Mouse (Mus musculus) embryonic facial prominence, embryonic 15.5 days (tissue): ENCODE measurements around the gene Prima1. TPM values are rescaled to one million over a fixed set of nuclear protein-coding genes. Genes with fewer than 3 reads are reported as not detected.

ENCODE experiments used
- ATAC-seq: fragments of 200-750 bp; cut with Nextera tagmentation; 2 replicates; pipeline ENCODE4 v1.8.0; 2017; ENCODE audit warnings: low read depth, moderate TSS enrichment; ENCODE audit not compliant: insufficient number of reproducible peaks, low FRiP score, low TSS enrichment
- H3K27ac ChIP-seq: fragments of 300-500 bp; sonication (generic); replicated peaks from 2 replicates; pipeline ENCODE4 v1.5.1; 2015; ENCODE audit warnings: mild to moderate bottlenecking, inconsistent platforms
- H3K27me3 ChIP-seq: fragments of 300-500 bp; sonication (generic); 2 replicates; pipeline ENCODE4 v1.6.1; 2015; ENCODE audit warnings: inconsistent platforms
- H3K36me3 ChIP-seq: fragments of 300-500 bp; sonication (generic); 2 replicates; pipeline ENCODE4 v1.6.1; 2015; ENCODE audit warnings: mild to moderate bottlenecking, inconsistent platforms
- H3K4me1 ChIP-seq: fragments of 300-500 bp; sonication (generic); 2 replicates; pipeline ENCODE4 v1.6.1; 2015; ENCODE audit warnings: inconsistent platforms
- H3K4me2 ChIP-seq: fragments of 300-500 bp; sonication (generic); replicated peaks from 2 replicates; pipeline ENCODE4 v1.6.1; 2015; ENCODE audit warnings: mild to moderate bottlenecking, inconsistent platforms
- H3K4me3 ChIP-seq: fragments of 300-500 bp; sonication (generic); replicated peaks from 2 replicates; pipeline ENCODE4 v1.5.1; 2015; ENCODE audit warnings: mild to moderate bottlenecking, inconsistent platforms
- H3K9ac ChIP-seq: fragments of 300-500 bp; sonication (generic); 2 replicates; pipeline ENCODE4 v1.6.1; 2015; ENCODE audit warnings: inconsistent platforms
- H3K9me3 ChIP-seq: fragments of 300-500 bp; sonication (generic); replicated peaks from 2 replicates; pipeline ENCODE4 v1.6.1; 2016; ENCODE audit warnings: inconsistent platforms
- WGBS: fragments of 180-500 bp; shearing (Covaris S2); methylation state at CpG from one replicate; pipeline ENCODE4 v1.1.7; 2015; 5-methylcytosine and 5-hydroxymethylcytosine counted together
- polyA plus RNA-seq: library from polyadenylated mRNA; unstranded; fragments of >200 nt; fragmentation: Nextera tagmentation; extraction: Ambion mirVana; gene quantifications from 2 replicates; pipeline ENCODE4 v1.2.1, GENCODE M21; 2015

Gene Prima1
- polyA plus RNA-seq, 1 experiment from 2014 or later: 0.43 TPM

DNA sequence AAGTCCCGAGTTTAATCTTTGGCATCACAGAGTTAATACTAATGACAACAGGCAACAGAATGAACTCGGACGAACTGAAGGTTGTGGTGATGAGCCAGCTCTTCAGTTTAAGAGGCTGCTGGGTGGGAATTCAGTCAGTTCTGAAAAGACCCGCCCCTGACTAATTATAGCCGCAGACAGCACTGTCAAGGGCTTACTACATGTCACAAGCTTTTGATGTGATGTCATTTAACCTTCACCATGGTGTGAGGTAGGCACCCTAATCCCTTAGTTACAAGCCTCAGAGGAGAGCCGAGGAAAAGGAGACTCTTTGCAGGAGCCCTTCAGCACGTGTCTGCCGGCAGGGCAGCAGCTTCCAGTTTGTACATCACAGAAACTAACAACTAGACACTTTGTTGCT is 53.7 kb downstream of the Prima1 start:
- H3K4me2 ChIP-seq: no peak overlapping the region
- no peaks in the 10 kb centered on the region for H3K9me3 ChIP-seq
- H3K36me3 ChIP-seq: no peaks in the 10 kb centered on the region
- no peaks in the 10 kb centered on the region for H3K27me3 ChIP-seq
- no peak overlapping the region for H3K9ac ChIP-seq
- no peak overlapping the region for H3K4me3 ChIP-seq
- 47% methylated on average over 8 of the region's 8 CpGs for WGBS
- H3K27ac ChIP-seq: no peak overlapping the region
- no peaks in the 10 kb centered on the region for H3K4me1 ChIP-seq
- ATAC-seq: no peak

DNA sequence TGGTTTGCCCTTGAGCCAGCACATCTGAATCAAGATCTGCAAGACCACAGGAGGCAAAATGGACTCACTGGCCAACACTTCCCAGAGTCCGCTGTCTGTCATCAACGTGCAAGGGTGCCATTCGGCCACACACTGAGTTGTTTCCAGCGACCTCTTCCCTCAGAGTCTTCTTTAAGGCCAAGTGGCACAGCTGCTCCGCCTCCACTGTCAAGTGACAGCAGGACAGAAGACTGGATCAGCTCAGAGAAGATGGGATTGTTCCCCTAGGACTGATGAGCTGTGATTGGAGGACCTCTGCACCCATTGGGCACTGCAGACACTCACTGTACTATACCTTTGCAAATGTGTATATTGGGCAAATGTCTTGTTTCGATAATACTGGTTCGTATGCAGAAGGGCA is 54.9 kb downstream of the Prima1 start:
- no peaks in the 10 kb centered on the region for H3K4me1 ChIP-seq
- H3K27ac ChIP-seq: no peak overlapping the region
- H3K4me3 ChIP-seq: no peak overlapping the region
- H3K4me2 ChIP-seq: no peak overlapping the region
- no peaks in the 10 kb centered on the region for H3K27me3 ChIP-seq
- no peaks in the 10 kb centered on the region for H3K36me3 ChIP-seq
- no peaks in the 10 kb centered on the region for H3K9me3 ChIP-seq
- WGBS: 90% methylated on average over 7 of the region's 7 CpGs
- H3K9ac ChIP-seq: no peak overlapping the region
- ATAC-seq: no peak

DNA sequence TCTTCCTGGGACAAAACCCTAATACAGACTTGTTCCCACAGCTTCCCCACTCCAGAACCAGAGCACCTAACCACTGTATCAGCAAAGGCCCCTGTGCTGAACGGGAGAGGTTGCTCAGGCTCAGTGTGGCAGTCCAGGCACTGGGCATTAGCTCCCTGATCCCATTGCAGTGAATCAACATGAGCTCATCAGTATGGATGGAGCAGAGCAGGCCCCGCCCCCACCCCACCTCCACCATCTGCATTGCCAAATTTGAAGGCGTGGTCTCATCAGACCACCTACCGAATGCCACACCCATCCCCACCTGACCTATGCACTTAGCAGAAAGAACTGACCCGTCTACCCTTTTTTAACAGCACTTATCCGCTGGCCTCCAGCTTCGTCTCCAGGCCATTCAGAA is 58.9 kb downstream of the Prima1 start:
- Histone ChIP-seq H3K9me3 (no peaks in the 10 kb centered on the region), H3K4me2 (no peak overlapping the region), H3K4me3 (no peak overlapping the region), H3K27me3 (no peaks in the 10 kb centered on the region), H3K9ac (no peak overlapping the region), H3K27ac (no peak overlapping the region), H3K36me3 (no peaks in the 10 kb centered on the region), H3K4me1 (no peaks in the 10 kb centered on the region)
- no peak for ATAC-seq
- WGBS: 24% methylated on average over 7 of the region's 7 CpGs

DNA sequence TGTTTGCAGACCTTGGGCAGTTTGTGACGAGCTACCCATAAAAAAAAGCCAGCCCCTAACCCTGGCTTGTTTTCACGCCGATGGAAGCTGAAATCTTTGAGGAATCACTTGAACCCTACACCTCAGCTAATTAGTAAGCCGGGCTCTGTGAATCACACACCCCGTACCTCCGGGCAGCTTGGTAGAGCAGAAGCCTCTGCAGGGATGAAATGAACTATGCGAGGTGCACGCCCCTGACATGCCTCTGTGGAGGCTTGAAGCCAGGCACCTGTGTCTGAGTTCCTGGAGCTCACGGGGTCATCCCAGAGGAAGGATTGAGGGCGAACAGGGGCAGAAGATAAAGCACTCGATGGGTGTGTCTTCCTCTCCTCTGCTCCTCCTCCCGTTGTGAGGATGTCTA is 73.1 kb downstream of the Prima1 start:
- Histone ChIP-seq H3K4me2 (no peak overlapping the region), H3K9me3 (no peaks in the 10 kb centered on the region), H3K9ac (no peak overlapping the region), H3K27me3 (no peaks in the 10 kb centered on the region), H3K36me3 (no peaks in the 10 kb centered on the region), H3K4me1 (no peaks in the 10 kb centered on the region), H3K4me3 (no peak overlapping the region), H3K27ac (no peak overlapping the region)
- no peak for ATAC-seq
- 70% methylated on average over 12 of the region's 12 CpGs for WGBS

DNA sequence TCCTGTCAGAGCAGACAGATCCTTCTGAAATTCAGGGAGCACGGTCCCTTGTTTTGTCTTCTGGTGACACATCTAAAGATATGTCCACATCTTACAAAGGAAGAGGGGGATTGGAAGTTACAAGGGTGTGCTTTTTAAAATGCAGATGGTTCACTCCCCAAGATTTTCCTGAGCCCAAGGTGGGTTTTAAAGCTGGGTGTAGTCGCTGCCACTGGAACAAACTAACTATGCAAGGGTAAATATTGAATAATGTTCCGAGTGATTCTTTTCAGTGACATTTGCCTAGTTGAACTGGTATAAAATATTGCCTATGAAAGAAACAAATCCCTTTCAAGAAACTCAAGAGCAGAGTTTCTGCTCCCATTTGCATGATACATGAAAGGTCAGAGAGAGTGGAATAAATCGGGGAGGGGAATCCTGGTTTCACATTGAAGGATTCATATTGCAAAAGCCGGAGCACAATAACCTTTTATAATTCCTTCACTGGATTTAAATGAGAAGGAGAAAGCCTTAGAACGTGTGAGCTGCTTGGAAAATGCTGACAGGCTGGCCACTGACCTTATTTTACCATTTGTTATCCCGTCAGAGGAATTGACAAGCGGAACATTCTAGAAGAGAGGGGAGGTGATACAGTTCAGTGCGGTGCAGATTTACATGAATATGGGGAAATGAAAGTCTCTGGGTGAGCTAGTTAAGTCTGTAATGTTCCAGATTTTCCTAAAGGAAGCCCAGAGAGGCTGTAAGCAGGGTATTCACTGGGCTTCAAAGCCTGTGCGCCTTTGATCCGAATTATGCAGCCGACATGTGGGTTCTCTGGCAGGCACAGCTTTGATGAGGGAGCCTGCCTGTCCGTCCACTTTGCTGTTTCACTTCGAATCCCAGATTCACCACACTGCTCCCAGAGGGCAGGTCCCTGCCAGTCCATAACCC is 77.6 kb downstream of the Prima1 start:
- Histone ChIP-seq H3K9me3 (no peaks in the 10 kb centered on the region), H3K27me3 (no peaks in the 10 kb centered on the region), H3K4me2 (no peak overlapping the region), H3K4me1 (no peaks in the 10 kb centered on the region), H3K36me3 (no peaks in the 10 kb centered on the region), H3K27ac (no peak overlapping the region), H3K4me3 (no peak overlapping the region), H3K9ac (no peak overlapping the region)
- 35% methylated on average over 14 of the region's 14 CpGs for WGBS
- no peak for ATAC-seq

DNA sequence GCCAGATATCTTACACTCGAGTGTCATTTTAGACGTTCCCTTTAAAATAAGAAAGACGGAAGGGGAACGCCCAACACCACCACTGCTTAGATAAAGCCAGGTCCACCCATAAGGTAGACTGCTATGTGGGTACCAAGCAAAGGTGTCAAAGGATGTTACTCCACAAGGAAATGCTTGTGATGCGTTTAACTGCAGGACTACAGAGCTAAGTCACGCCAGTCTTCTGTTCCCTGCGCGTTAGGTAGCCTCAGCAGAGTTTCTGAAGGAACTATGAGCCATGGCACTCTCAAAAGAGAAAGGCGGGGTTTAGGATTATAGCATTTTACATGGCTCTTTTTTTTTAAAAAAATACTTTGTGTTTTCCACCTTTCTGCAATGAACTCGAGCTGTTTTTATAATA is 78.4 kb downstream of the Prima1 start:
- no peak overlapping the region for H3K4me3 ChIP-seq
- no peak for ATAC-seq
- no peaks in the 10 kb centered on the region for H3K9me3 ChIP-seq
- H3K36me3 ChIP-seq: no peaks in the 10 kb centered on the region
- H3K27ac ChIP-seq: no peak overlapping the region
- no peak overlapping the region for H3K9ac ChIP-seq
- H3K4me2 ChIP-seq: no peak overlapping the region
- H3K27me3 ChIP-seq: no peaks in the 10 kb centered on the region
- WGBS: 81% methylated on average over 10 of the region's 10 CpGs
- H3K4me1 ChIP-seq: no peaks in the 10 kb centered on the region

DNA sequence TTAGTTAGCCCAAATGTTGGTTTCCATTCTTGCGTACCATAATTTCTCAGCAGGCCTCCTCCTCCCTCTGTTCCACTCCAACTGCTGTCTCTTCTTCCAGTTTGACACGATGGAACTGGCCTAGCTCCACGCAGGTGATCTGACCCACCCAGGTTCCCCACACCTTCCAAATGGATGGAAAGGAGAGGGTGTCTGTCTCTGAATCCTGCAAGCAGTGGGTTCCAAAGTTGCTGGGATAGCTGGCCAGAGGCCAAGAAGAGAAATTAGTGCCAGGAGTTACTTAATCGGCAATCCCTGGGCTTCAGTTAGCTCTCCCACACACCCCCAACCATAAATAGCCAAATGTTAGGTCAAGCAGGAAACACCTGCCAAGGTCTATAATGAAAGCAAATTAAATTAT is 81.2 kb downstream of the Prima1 start:
- H3K4me2 ChIP-seq: no peak overlapping the region
- H3K27ac ChIP-seq: no peak overlapping the region
- H3K9me3 ChIP-seq: no peaks in the 10 kb centered on the region
- H3K27me3 ChIP-seq: no peaks in the 10 kb centered on the region
- no peaks in the 10 kb centered on the region for H3K4me1 ChIP-seq
- no peaks in the 10 kb centered on the region for H3K36me3 ChIP-seq
- no peak overlapping the region for H3K4me3 ChIP-seq
- 79% methylated on average over 4 of the region's 4 CpGs for WGBS
- no peak for ATAC-seq
- no peak overlapping the region for H3K9ac ChIP-seq

DNA sequence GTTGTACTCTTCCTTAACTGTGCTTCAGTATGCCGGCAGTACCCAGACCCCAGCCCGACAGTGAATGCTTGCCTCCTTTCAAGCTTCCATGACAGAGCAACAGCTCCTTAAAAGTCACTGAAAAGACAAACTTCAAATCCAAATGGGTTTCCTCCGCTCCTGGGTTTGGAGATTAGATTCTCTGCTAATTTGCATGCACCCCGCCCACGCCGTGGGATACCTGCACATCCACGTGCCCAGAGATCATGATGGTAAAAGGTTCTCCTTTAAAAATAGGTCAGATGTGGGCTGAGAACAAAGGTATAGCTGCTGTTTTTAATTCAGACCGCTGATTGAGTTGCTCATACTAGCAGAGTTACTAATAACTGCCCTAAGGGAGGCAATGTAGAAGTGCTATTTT is 82.9 kb downstream of the Prima1 start:
- Histone ChIP-seq H3K4me2 (no peak overlapping the region), H3K27ac (no peak overlapping the region), H3K9ac (no peak overlapping the region), H3K36me3 (no peaks in the 10 kb centered on the region), H3K27me3 (no peaks in the 10 kb centered on the region), H3K4me1 (no peaks in the 10 kb centered on the region), H3K4me3 (no peak overlapping the region), H3K9me3 (no peaks in the 10 kb centered on the region)
- WGBS: 53% methylated on average over 8 of the region's 8 CpGs
- no peak for ATAC-seq

DNA sequence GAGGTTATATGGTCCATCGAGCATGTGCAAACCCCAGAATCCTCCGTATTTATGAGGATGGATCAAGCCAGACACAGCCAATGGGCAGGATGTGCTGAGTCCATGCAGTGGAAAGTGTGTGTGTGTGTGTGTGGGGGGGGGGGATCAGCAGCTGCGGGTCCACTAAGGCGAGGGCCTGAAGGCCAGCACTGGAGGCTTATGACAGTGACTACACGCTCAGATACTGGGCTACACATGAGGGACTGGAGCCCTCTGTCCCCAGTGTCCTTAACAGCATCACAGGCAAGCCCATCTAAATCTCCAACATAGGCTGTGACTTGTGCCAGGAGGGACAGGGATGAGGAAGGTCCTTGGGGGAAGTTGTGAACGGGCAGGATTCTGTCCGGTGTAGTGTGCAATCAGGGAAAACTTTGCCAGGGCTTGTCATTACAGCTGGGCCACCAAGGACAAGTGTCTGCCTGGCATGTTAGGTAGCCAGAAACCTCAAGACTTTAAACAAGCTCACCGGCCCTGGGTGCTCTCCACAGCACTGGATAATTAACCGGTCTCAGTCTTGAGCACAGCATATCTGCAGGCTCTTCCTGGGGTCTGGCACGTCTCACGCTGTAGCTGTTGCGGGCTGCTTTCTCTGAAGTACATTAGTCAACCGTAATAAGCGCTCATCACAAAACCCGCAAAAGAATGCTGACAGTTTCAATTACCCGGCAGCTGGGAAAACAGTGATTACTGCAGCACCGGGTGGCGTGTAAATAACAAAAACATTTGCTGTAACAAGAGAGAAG is 84.6 kb downstream of the Prima1 start:
- H3K4me2 ChIP-seq: no peak overlapping the region
- no peaks in the 10 kb centered on the region for H3K27me3 ChIP-seq
- H3K9ac ChIP-seq: no peak overlapping the region
- H3K36me3 ChIP-seq: no peaks in the 10 kb centered on the region
- no peak overlapping the region for H3K4me3 ChIP-seq
- H3K27ac ChIP-seq: no peak overlapping the region
- no peaks in the 10 kb centered on the region for H3K9me3 ChIP-seq
- H3K4me1 ChIP-seq: no peaks in the 10 kb centered on the region
- no peak for ATAC-seq
- 47% methylated on average over 18 of the region's 18 CpGs for WGBS

DNA sequence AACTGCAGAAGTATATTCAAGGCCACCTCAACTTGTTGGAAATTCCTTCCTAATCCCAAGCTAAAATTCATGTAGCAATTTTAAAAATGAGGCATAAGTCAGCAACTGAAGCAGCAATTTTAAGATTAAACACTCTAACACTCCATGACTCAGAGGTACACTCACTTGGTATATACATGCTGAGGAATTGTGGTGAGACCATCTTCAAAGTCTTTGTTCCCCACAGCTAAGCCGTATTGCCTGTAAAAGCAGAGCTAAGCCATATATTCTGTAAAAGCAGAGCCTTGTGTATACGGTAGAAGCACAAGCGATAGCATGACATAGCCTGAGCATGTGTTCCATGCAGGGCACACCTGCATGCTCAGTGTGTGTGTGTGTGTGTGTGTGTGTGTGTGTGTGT is 86.5 kb downstream of the Prima1 start:
- no peak for ATAC-seq
- H3K4me2 ChIP-seq: no peak overlapping the region
- H3K4me1 ChIP-seq: no peaks in the 10 kb centered on the region
- no peaks in the 10 kb centered on the region for H3K27me3 ChIP-seq
- H3K9me3 ChIP-seq: no peaks in the 10 kb centered on the region
- no peak overlapping the region for H3K9ac ChIP-seq
- no peak overlapping the region for H3K4me3 ChIP-seq
- WGBS: 52% methylated on average over 3 of the region's 3 CpGs
- H3K27ac ChIP-seq: no peak overlapping the region
- H3K36me3 ChIP-seq: no peaks in the 10 kb centered on the region

DNA sequence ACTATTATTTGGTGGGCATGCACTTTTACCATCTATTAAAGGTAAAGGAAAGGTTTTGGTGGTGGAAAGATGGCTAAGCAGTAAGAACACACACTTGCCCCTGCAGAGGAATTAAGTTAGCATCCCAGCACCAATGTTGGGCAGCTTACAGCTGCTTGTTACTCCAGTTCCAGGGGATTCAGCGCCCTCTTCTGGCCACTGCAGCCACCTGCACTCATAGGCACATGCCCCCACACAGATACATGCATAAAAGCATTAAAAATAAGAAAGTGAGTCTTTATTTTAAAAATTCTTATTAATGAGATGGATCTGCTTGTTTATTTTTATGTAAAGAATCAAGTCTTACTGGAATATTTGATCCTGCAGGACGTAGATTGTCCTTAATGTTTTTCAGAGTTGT is 87.0 kb downstream of the Prima1 start:
- no peak overlapping the region for H3K9ac ChIP-seq
- H3K9me3 ChIP-seq: no peaks in the 10 kb centered on the region
- no peak overlapping the region for H3K4me3 ChIP-seq
- H3K4me2 ChIP-seq: no peak overlapping the region
- no peaks in the 10 kb centered on the region for H3K27me3 ChIP-seq
- no peaks in the 10 kb centered on the region for H3K4me1 ChIP-seq
- H3K27ac ChIP-seq: no peak overlapping the region
- no peak for ATAC-seq
- no peaks in the 10 kb centered on the region for H3K36me3 ChIP-seq
- 59% methylated on average over 2 of the region's 2 CpGs for WGBS
